Mouse (Mus musculus) forebrain, embryonic 15.5 days (tissue): Measurements from ENCODE around the gene Asl. TPM values are rescaled to one million over a fixed set of nuclear protein-coding genes. Genes with fewer than 3 reads are reported as not detected.

Experiments used
- ATAC-seq: fragments of 200-750 bp; cut with Nextera tagmentation; replicated peaks from 2 replicates; pipeline ENCODE4 v1.8.0; 2017; ENCODE audit warnings: mild to moderate bottlenecking, moderate TSS enrichment, moderate library complexity
- H3K27ac ChIP-seq: fragments of 300-500 bp; sonication (generic); replicated peaks from 2 replicates; pipeline ENCODE4 v1.5.1; 2015; ENCODE audit warnings: mild to moderate bottlenecking, inconsistent platforms
- H3K27me3 ChIP-seq: fragments of 300-500 bp; sonication (generic); 2 replicates; pipeline ENCODE4 v1.6.1; 2015; ENCODE audit warnings: inconsistent platforms
- H3K36me3 ChIP-seq: fragments of 300-500 bp; sonication (generic); 2 replicates; pipeline ENCODE4 v1.6.1; 2015; ENCODE audit warnings: mild to moderate bottlenecking, inconsistent platforms
- H3K4me1 ChIP-seq: fragments of 300-500 bp; sonication (generic); 2 replicates; pipeline ENCODE4 v1.6.1; 2015; ENCODE audit warnings: inconsistent platforms
- H3K4me2 ChIP-seq: fragments of 300-500 bp; sonication (generic); replicated peaks from 2 replicates; pipeline ENCODE4 v1.6.1; 2015; ENCODE audit warnings: mild to moderate bottlenecking, inconsistent platforms
- H3K4me3 ChIP-seq: fragments of 300-500 bp; sonication (generic); 2 replicates; pipeline ENCODE4 v1.5.1; 2015; ENCODE audit warnings: mild to moderate bottlenecking, inconsistent platforms
- H3K9ac ChIP-seq: fragments of 300-500 bp; sonication (generic); replicated peaks from 2 replicates; pipeline ENCODE4 v1.6.1; 2015; ENCODE audit warnings: mild to moderate bottlenecking, inconsistent platforms
- H3K9me3 ChIP-seq: fragments of 300-500 bp; sonication (generic); 2 replicates; pipeline ENCODE4 v1.6.1; 2016; ENCODE audit warnings: inconsistent platforms
- WGBS: fragments of 180-500 bp; shearing (Covaris S2); methylation state at CpG from one replicate; pipeline ENCODE4 v1.1.7; 2015; ENCODE audit warnings: mixed read lengths; 5-methylcytosine and 5-hydroxymethylcytosine counted together
- polyA plus RNA-seq: library from polyadenylated mRNA; unstranded; fragments of >200 nt; fragmentation: Nextera tagmentation; extraction: Ambion mirVana; gene quantifications from 2 replicates; pipeline ENCODE4 v1.2.1, GENCODE M21; 2015

Gene Asl
- polyA plus RNA-seq, 1 experiment from 2014 or later, result 29.5 TPM

- H3K4me2 ChIP-seq, result peak overlapping the region; percentile 81; the same call in 1 of the 2 replicates
- no peak for ATAC-seq
- no peaks in the 10 kb centered on the region for H3K27me3 ChIP-seq
- no peaks in the 10 kb centered on the region for H3K9me3 ChIP-seq
- no peak overlapping the region for H3K9ac ChIP-seq
- WGBS, result 72% methylated on average over 5 of the region's 5 CpGs
- no peak overlapping the region for H3K27ac ChIP-seq
- H3K4me3 ChIP-seq, result peak overlapping the region; percentile 49
- H3K4me1 ChIP-seq, result peaks cover 4% of the 10 kb centered on the region
- H3K36me3 ChIP-seq, result no peaks in the 10 kb centered on the region
These were observed 27.6 kb downstream of the Asl start for GRCm38 (mm10) chr5:130001356-130001987.

GRCm38 (mm10) chr5:130000735-130001134 is 28.3 kb downstream of the Asl start:
- Histone ChIP-seq H3K27me3 (no peaks in the 10 kb centered on the region), H3K9me3 (no peaks in the 10 kb centered on the region), H3K4me2 (no peak overlapping the region), H3K27ac (no peak overlapping the region), H3K4me3 (no peak overlapping the region), H3K4me1 (peaks cover 4% of the 10 kb centered on the region), H3K36me3 (no peaks in the 10 kb centered on the region), H3K9ac (no peak overlapping the region)
- WGBS, result 93% methylated on average over 12 of the region's 12 CpGs
- ATAC-seq, result no peak

GRCm38 (mm10) chr5:129999097-129999496 is 29.9 kb downstream of the Asl start:
- Histone ChIP-seq H3K4me2 (no peak overlapping the region), H3K4me3 (no peak overlapping the region), H3K9ac (no peak overlapping the region), H3K4me1 (peaks cover 4% of the 10 kb centered on the region), H3K27me3 (no peaks in the 10 kb centered on the region), H3K36me3 (no peaks in the 10 kb centered on the region), H3K27ac (no peak overlapping the region), H3K9me3 (no peaks in the 10 kb centered on the region)
- 30% methylated on average over 4 of the region's 4 CpGs for WGBS
- no peak for ATAC-seq

- Histone ChIP-seq H3K4me1 (peaks cover 1% of the 10 kb centered on the region), H3K36me3 (no peaks in the 10 kb centered on the region), H3K9ac (no peak overlapping the region), H3K27me3 (no peaks in the 10 kb centered on the region), H3K27ac (no peak overlapping the region), H3K9me3 (no peaks in the 10 kb centered on the region), H3K4me3 (no peak overlapping the region), H3K4me2 (no peak overlapping the region)
- 77% methylated on average over 19 of the region's 19 CpGs for WGBS
- no peak for ATAC-seq
These were observed 31.3 kb downstream of the Asl start for GRCm38 (mm10) chr5:129997700-129998099.

- Histone ChIP-seq H3K36me3 (no peaks in the 10 kb centered on the region), H3K4me2 (no peak overlapping the region), H3K27ac (no peak overlapping the region), H3K27me3 (no peaks in the 10 kb centered on the region), H3K4me3 (no peak overlapping the region), H3K9me3 (no peaks in the 10 kb centered on the region), H3K9ac (no peak overlapping the region), H3K4me1 (no peaks in the 10 kb centered on the region)
- ATAC-seq, result no peak
- 95% methylated on average over 7 of the region's 7 CpGs for WGBS
These were observed 34.1 kb downstream of the Asl start for GRCm38 (mm10) chr5:129994989-129995388.

GRCm38 (mm10) chr5:129993374-129993773 is 35.7 kb downstream of the Asl start:
- no peak overlapping the region for H3K27ac ChIP-seq
- H3K9me3 ChIP-seq, result no peaks in the 10 kb centered on the region
- no peak overlapping the region for H3K9ac ChIP-seq
- no peaks in the 10 kb centered on the region for H3K27me3 ChIP-seq
- no peaks in the 10 kb centered on the region for H3K4me1 ChIP-seq
- H3K4me2 ChIP-seq, result no peak overlapping the region
- 89% methylated on average over 14 of the region's 14 CpGs for WGBS
- H3K36me3 ChIP-seq, result no peaks in the 10 kb centered on the region
- no peak for ATAC-seq
- no peak overlapping the region for H3K4me3 ChIP-seq

GRCm38 (mm10) chr5:129991898-129992297 is 37.1 kb downstream of the Asl start:
- no peaks in the 10 kb centered on the region for H3K9me3 ChIP-seq
- no peaks in the 10 kb centered on the region for H3K4me1 ChIP-seq
- ATAC-seq, result no peak
- no peaks in the 10 kb centered on the region for H3K36me3 ChIP-seq
- H3K4me2 ChIP-seq, result no peak overlapping the region
- H3K9ac ChIP-seq, result no peak overlapping the region
- H3K27ac ChIP-seq, result no peak overlapping the region
- H3K4me3 ChIP-seq, result no peak overlapping the region
- no peaks in the 10 kb centered on the region for H3K27me3 ChIP-seq
- 95% methylated on average over 5 of the region's 5 CpGs for WGBS

GRCm38 (mm10) chr5:129989376-129989775 is 39.7 kb downstream of the Asl start:
- Histone ChIP-seq H3K27me3 (no peaks in the 10 kb centered on the region), H3K4me1 (no peaks in the 10 kb centered on the region), H3K36me3 (no peaks in the 10 kb centered on the region), H3K27ac (no peak overlapping the region), H3K4me3 (no peak overlapping the region), H3K4me2 (no peak overlapping the region), H3K9me3 (no peaks in the 10 kb centered on the region), H3K9ac (no peak overlapping the region)
- no peak for ATAC-seq
- WGBS, result 86% methylated on average over 13 of the region's 13 CpGs

- Histone ChIP-seq H3K4me3 (no peak overlapping the region), H3K4me2 (no peak overlapping the region), H3K9ac (no peak overlapping the region), H3K36me3 (peaks cover 2% of the 10 kb centered on the region; the same call in 1 of the 2 replicates), H3K27ac (no peak overlapping the region), H3K27me3 (no peaks in the 10 kb centered on the region), H3K9me3 (no peaks in the 10 kb centered on the region), H3K4me1 (no peaks in the 10 kb centered on the region)
- ATAC-seq, result no peak
- WGBS, result 85% methylated on average over 3 of the region's 3 CpGs
These were observed 48.8 kb downstream of the Asl start for GRCm38 (mm10) chr5:129980216-129980615.

- H3K4me2 ChIP-seq, result no peak overlapping the region
- WGBS, result 91% methylated on average over 5 of the region's 5 CpGs
- no peaks in the 10 kb centered on the region for H3K27me3 ChIP-seq
- no peaks in the 10 kb centered on the region for H3K4me1 ChIP-seq
- H3K9ac ChIP-seq, result no peak overlapping the region
- no peak overlapping the region for H3K4me3 ChIP-seq
- no peak for ATAC-seq
- peaks cover 2% of the 10 kb centered on the region; the same call in 1 of the 2 replicates for H3K36me3 ChIP-seq
- H3K9me3 ChIP-seq, result no peaks in the 10 kb centered on the region
- H3K27ac ChIP-seq, result no peak overlapping the region
These were observed 50.4 kb downstream of the Asl start for GRCm38 (mm10) chr5:129978608-129979007.

GRCm38 (mm10) chr5:129977768-129978167 is 51.3 kb downstream of the Asl start:
- Histone ChIP-seq H3K4me2 (no peak overlapping the region), H3K27me3 (no peaks in the 10 kb centered on the region), H3K36me3 (no peaks in the 10 kb centered on the region), H3K9ac (no peak overlapping the region), H3K27ac (no peak overlapping the region), H3K4me1 (no peaks in the 10 kb centered on the region), H3K9me3 (no peaks in the 10 kb centered on the region), H3K4me3 (no peak overlapping the region)
- ATAC-seq, result no peak
- 88% methylated on average over 4 of the region's 4 CpGs for WGBS

- H3K9ac ChIP-seq, result no peak overlapping the region
- no peak for ATAC-seq
- H3K27ac ChIP-seq, result no peak overlapping the region
- H3K4me1 ChIP-seq, result no peaks in the 10 kb centered on the region
- H3K4me2 ChIP-seq, result no peak overlapping the region
- 96% methylated on average over 4 of the region's 4 CpGs for WGBS
- no peaks in the 10 kb centered on the region for H3K36me3 ChIP-seq
- H3K4me3 ChIP-seq, result no peak overlapping the region
- H3K9me3 ChIP-seq, result no peaks in the 10 kb centered on the region
- H3K27me3 ChIP-seq, result no peaks in the 10 kb centered on the region
These were observed 54.2 kb downstream of the Asl start for GRCm38 (mm10) chr5:129974866-129975311.

GRCm38 (mm10) chr5:129974354-129974753 is 54.7 kb downstream of the Asl start:
- ATAC-seq, result no peak

More at GRCm38 (mm10) chr5:129974354-129974753, 54.7 kb downstream of the Asl start:
- no peaks in the 10 kb centered on the region for H3K9me3 ChIP-seq
- H3K4me1 ChIP-seq, result no peaks in the 10 kb centered on the region
- H3K4me2 ChIP-seq, result no peak overlapping the region
- no peaks in the 10 kb centered on the region for H3K36me3 ChIP-seq
- H3K27me3 ChIP-seq, result no peaks in the 10 kb centered on the region
- H3K27ac ChIP-seq, result no peak overlapping the region
- H3K4me3 ChIP-seq, result no peak overlapping the region
- 87% methylated on average over 4 of the region's 4 CpGs for WGBS
- H3K9ac ChIP-seq, result no peak overlapping the region
